In the genomic region with DNA sequence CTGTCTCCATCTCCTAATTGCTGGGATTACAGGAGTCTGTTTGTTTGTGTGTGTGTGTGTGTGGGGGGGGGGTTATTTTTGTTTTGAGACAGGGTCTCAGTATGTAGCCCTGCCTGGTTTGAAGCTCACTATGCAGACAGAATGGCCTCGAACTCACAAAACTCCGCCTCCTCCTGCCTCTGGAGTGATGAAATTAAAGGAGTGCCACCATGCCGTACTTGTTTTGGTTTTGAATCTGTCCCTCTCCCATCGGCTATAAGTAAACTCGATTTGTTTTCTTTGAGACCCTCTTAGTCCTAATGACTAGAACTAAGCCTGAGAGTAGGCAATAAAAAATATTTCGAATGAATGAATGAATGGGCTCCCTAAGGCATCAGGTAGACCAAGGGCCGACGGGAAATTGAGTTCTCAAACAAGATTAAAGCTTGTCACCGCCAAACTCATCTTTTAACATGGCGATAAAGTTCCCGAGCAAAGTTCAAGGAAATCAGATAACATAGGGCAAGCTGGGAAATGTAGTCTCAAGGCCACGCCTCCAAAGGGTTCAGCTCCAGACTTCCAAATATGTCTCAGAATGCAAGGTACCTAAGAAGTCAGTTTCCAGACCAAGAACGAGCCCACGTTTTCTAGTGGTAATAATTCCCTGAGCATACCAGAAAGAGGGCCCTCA, we compare ENCODE assay signal across 8 mouse cellular contexts. TPM values are rescaled to one million over a fixed set of nuclear protein-coding genes. Genes with fewer than 3 reads are reported as not detected.
DNase-seq lines count a peak whose midpoint lies in the region; ATAC-seq and TF ChIP-seq lines count a peak whose summit lies in the region.

No protein-coding gene starts in this region.

- H3K4me2 ChIP-seq in embryonic facial prominence, embryonic 14.5 days (ENCODE audit: low read depth, low read length): peak overlapping the region; percentile 66
- H3K4me2 ChIP-seq in intestine, embryonic 15.5 days (replicated peaks): peak overlapping the region; percentile 79
- H3K4me2 ChIP-seq in limb, embryonic 14.5 days (replicated peaks; ENCODE audit: low read depth, low read length, severe bottlenecking): peak overlapping the region; percentile 73
- peak overlapping the region; percentile 93 for H3K4me2 ChIP-seq in neural tube, embryonic 13.5 days

- H3K9ac ChIP-seq in embryonic facial prominence, embryonic 14.5 days (ENCODE audit: low read depth, low read length): peak overlapping the region; percentile 96; the same call in 1 of the 2 replicates
- H3K9ac ChIP-seq in intestine, embryonic 15.5 days: no peak overlapping the region; the same call in 1 of the 2 replicates
- no peak overlapping the region for H3K9ac ChIP-seq in limb, embryonic 14.5 days (ENCODE audit: low read depth, low read length, severe bottlenecking)
- peak overlapping the region; percentile 96 for H3K9ac ChIP-seq in neural tube, embryonic 13.5 days

- no peak for TF ChIP-seq CTCF in testis, adult 2 months (IDR thresholded peaks at IDR 0.05; ENCODE audit: control insufficient read depth, insufficient read depth, insufficient replicate concordance, low read depth, low read length)
- TF ChIP-seq CTCF in bone marrow, adult 2 months (IDR thresholded peaks at IDR 0.05; ENCODE audit: control insufficient read depth, insufficient read depth, low read length): no peak

- DNase-seq in testis, postnatal 10 days (ENCODE audit: low spot score): no peak
- peak; percentile 88 for DNase-seq in embryonic facial prominence, embryonic 14.5 days (ENCODE audit: low spot score)
- peak; percentile 78 for DNase-seq in limb, embryonic 14.5 days (ENCODE audit: low spot score)
- no peak for DNase-seq in spleen, postnatal 4 days (ENCODE audit: low spot score in 2 of 2)

- ATAC-seq in embryonic facial prominence, embryonic 14.5 days (ENCODE audit: low read depth): no peak
- peak; percentile 16 for ATAC-seq in intestine, embryonic 15.5 days
- 0 out of 2 replicates have a peak, but pooled peaks have one; percentile 15 for ATAC-seq in limb, embryonic 14.5 days (ENCODE audit: low FRiP score, low read depth)
- ATAC-seq in neural tube, embryonic 13.5 days (ENCODE audit: low read depth): peak; percentile 26

- H3K36me3 ChIP-seq in testis, adult 2 months (ENCODE audit: control insufficient read depth, insufficient read depth, low read length): no peaks in the 10 kb centered on the region; the same call in 1 of the 2 replicates
- no peaks in the 10 kb centered on the region for H3K36me3 ChIP-seq in embryonic facial prominence, embryonic 14.5 days (ENCODE audit: control insufficient read depth, insufficient read depth, low read length)
- H3K36me3 ChIP-seq in intestine, embryonic 15.5 days: no peaks in the 10 kb centered on the region
- H3K36me3 ChIP-seq in limb, embryonic 14.5 days (ENCODE audit: control insufficient read depth, insufficient read depth, low read length): no peaks in the 10 kb centered on the region
- no peaks in the 10 kb centered on the region for H3K36me3 ChIP-seq in neural tube, embryonic 13.5 days

- no peaks in the 10 kb centered on the region for H3K9me3 ChIP-seq in embryonic facial prominence, embryonic 14.5 days (ENCODE audit: control insufficient read depth, low read length)
- H3K9me3 ChIP-seq in intestine, embryonic 15.5 days: no peaks in the 10 kb centered on the region
- H3K9me3 ChIP-seq in limb, embryonic 14.5 days (ENCODE audit: control insufficient read depth, low read length): no peaks in the 10 kb centered on the region
- no peaks in the 10 kb centered on the region for H3K9me3 ChIP-seq in neural tube, embryonic 13.5 days

- peaks cover 15% of the 10 kb centered on the region for H3K4me1 ChIP-seq in testis, adult 2 months (ENCODE audit: control insufficient read depth, insufficient read depth, low read length)
- H3K4me1 ChIP-seq in bone marrow, adult 2 months (ENCODE audit: control insufficient read depth, insufficient read depth, low read length): peaks cover 11% of the 10 kb centered on the region
- peaks cover 22% of the 10 kb centered on the region for H3K4me1 ChIP-seq in embryonic facial prominence, embryonic 14.5 days (ENCODE audit: control insufficient read depth, insufficient read depth, low read length)
- peaks cover 28% of the 10 kb centered on the region for H3K4me1 ChIP-seq in intestine, embryonic 15.5 days (replicated peaks)
- H3K4me1 ChIP-seq in limb, embryonic 14.5 days (ENCODE audit: control insufficient read depth, insufficient read depth, low read length): peaks cover 29% of the 10 kb centered on the region
- H3K4me1 ChIP-seq in neural tube, embryonic 13.5 days (replicated peaks): peaks cover 38% of the 10 kb centered on the region

- H3K27me3 ChIP-seq in testis, adult 2 months (ENCODE audit: control insufficient read depth, insufficient read depth, low read length): no peaks in the 10 kb centered on the region
- H3K27me3 ChIP-seq in embryonic facial prominence, embryonic 14.5 days (replicated peaks; ENCODE audit: control insufficient read depth, insufficient read depth, low read length): no peaks in the 10 kb centered on the region
- no peaks in the 10 kb centered on the region for H3K27me3 ChIP-seq in intestine, embryonic 15.5 days (replicated peaks)
- no peaks in the 10 kb centered on the region for H3K27me3 ChIP-seq in limb, embryonic 14.5 days (ENCODE audit: control insufficient read depth, insufficient read depth, low read length)
- H3K27me3 ChIP-seq in neural tube, embryonic 13.5 days: no peaks in the 10 kb centered on the region

- 31% methylated on average over 14 of the region's 14 CpGs for WGBS in bone marrow, adult 2 months
- WGBS in embryonic facial prominence, embryonic 14.5 days: 8% methylated on average over 14 of the region's 14 CpGs
- WGBS in intestine, embryonic 15.5 days: 9% methylated on average over 14 of the region's 14 CpGs
- WGBS in limb, embryonic 14.5 days: 11% methylated on average over 14 of the region's 14 CpGs
- 15% methylated on average over 14 of the region's 14 CpGs for WGBS in neural tube, embryonic 13.5 days

- H3K4me3 ChIP-seq in testis, adult 2 months (ENCODE audit: control insufficient read depth, low read depth, low read length): peak overlapping the region; percentile 90
- H3K4me3 ChIP-seq in bone marrow, adult 2 months (replicated peaks; ENCODE audit: control insufficient read depth, low read depth, low read length): peak overlapping the region; percentile 70
- H3K4me3 ChIP-seq in embryonic facial prominence, embryonic 14.5 days (ENCODE audit: low read depth, low read length): peak overlapping the region; percentile 87
- peak overlapping the region; percentile 86 for H3K4me3 ChIP-seq in intestine, embryonic 15.5 days (replicated peaks)
- H3K4me3 ChIP-seq in limb, embryonic 14.5 days (replicated peaks; ENCODE audit: low read length): peak overlapping the region; percentile 78
- peak overlapping the region; percentile 84 for H3K4me3 ChIP-seq in neural tube, embryonic 13.5 days

- no peak overlapping the region for H3K27ac ChIP-seq in testis, adult 2 months (ENCODE audit: control insufficient read depth, insufficient read depth, low read depth, low read length)
- H3K27ac ChIP-seq in bone marrow, adult 2 months (ENCODE audit: control insufficient read depth, insufficient read depth, low read depth, low read length, poor library complexity): no peak overlapping the region
- H3K27ac ChIP-seq in embryonic facial prominence, embryonic 14.5 days (replicated peaks; ENCODE audit: low read depth, low read length): peak overlapping the region; percentile 86; the same call in 1 of the 2 replicates
- peak overlapping the region; percentile 85; the same call in 1 of the 2 replicates for H3K27ac ChIP-seq in intestine, embryonic 15.5 days
- no peak overlapping the region; the same call in 1 of the 2 replicates for H3K27ac ChIP-seq in limb, embryonic 14.5 days (replicated peaks; ENCODE audit: low read depth, low read length)
- H3K27ac ChIP-seq in neural tube, embryonic 13.5 days (replicated peaks): no peak overlapping the region; the same call in 1 of the 2 replicates

- no peak for TF ChIP-seq POLR2A in testis, adult 2 months (IDR thresholded peaks at IDR 0.05; ENCODE audit: control insufficient read depth, low read depth, low read length)
- TF ChIP-seq POLR2A in bone marrow, adult 2 months (IDR thresholded peaks at IDR 0.05; ENCODE audit: borderline replicate concordance, control insufficient read depth, low read depth, low read length): 0 out of 2 replicates have a peak, but pooled peaks have one; percentile 2
- no peak for TF ChIP-seq POLR2A in limb, embryonic 14.5 days (IDR thresholded peaks at IDR 0.05; ENCODE audit: borderline replicate concordance, extremely low read depth, insufficient read depth, insufficient read length)

RNA-seq across cellular contexts. Expression of a gene that starts 1.1 kb away (rescaled TPM):
- 48.5 and 51.6 TPM in 2 replicates for polyA plus RNA-seq in testis, adult 2 months (2012; rRNA removed)
- polyA plus RNA-seq in bone marrow, adult 2 months (2011; ENCODE audit: insufficient read depth, insufficient read length, low replicate concordance, missing spikeins): 163 and 340 TPM in 2 replicates
- 49.2 and 50.8 TPM in 2 replicates for polyA plus RNA-seq in embryonic facial prominence, embryonic 14.5 days (2014; fragmentation: Nextera tagmentation; extraction: Ambion mirVana)
- 42.4 and 45.8 TPM in 2 replicates for polyA plus RNA-seq in intestine, embryonic 15.5 days (2015; fragmentation: Nextera tagmentation; extraction: Ambion mirVana)
- polyA plus RNA-seq in limb, embryonic 14.5 days (2012; rRNA removed): 89.6 and 103 TPM in 2 replicates
- polyA plus RNA-seq in limb, embryonic 14.5 days (2014; fragmentation: Nextera tagmentation; extraction: Ambion mirVana): 59.1 and 68.6 TPM in 2 replicates
- 46.0 and 48.4 TPM in 2 replicates for polyA plus RNA-seq in neural tube, embryonic 13.5 days (2015; fragmentation: Nextera tagmentation; extraction: Ambion mirVana)

RNA-seq across cellular contexts. Expression of a gene that starts 13.6 kb away (rescaled TPM):
- polyA plus RNA-seq in testis, adult 2 months (2012; rRNA removed): 0.62 and 0.77 TPM in 2 replicates
- 7.4 and 30.5 TPM in 2 replicates for polyA plus RNA-seq in bone marrow, adult 2 months (2011; ENCODE audit: insufficient read depth, insufficient read length, low replicate concordance, missing spikeins)
- polyA plus RNA-seq in embryonic facial prominence, embryonic 14.5 days (2014; fragmentation: Nextera tagmentation; extraction: Ambion mirVana): 405 and 459 TPM in 2 replicates
- 21.3 and 27.1 TPM in 2 replicates for polyA plus RNA-seq in intestine, embryonic 15.5 days (2015; fragmentation: Nextera tagmentation; extraction: Ambion mirVana)
- 99.8 and 238 TPM in 2 replicates for polyA plus RNA-seq in limb, embryonic 14.5 days (2012; rRNA removed)
- 241 and 300 TPM in 2 replicates for polyA plus RNA-seq in limb, embryonic 14.5 days (2014; fragmentation: Nextera tagmentation; extraction: Ambion mirVana)
- 12.7 and 42.9 TPM in 2 replicates for polyA plus RNA-seq in neural tube, embryonic 13.5 days (2015; fragmentation: Nextera tagmentation; extraction: Ambion mirVana)

RNA-seq across cellular contexts. Expression of a gene that starts 21.5 kb away (rescaled TPM):
- polyA plus RNA-seq in testis, adult 2 months (2012; rRNA removed): 59.3 TPM in 2 replicates
- 4.9 and 25.9 TPM in 2 replicates for polyA plus RNA-seq in bone marrow, adult 2 months (2011; ENCODE audit: insufficient read depth, insufficient read length, low replicate concordance, missing spikeins)
- 2.6 and 3.4 TPM in 2 replicates for polyA plus RNA-seq in embryonic facial prominence, embryonic 14.5 days (2014; fragmentation: Nextera tagmentation; extraction: Ambion mirVana)
- 2.2 and 3.0 TPM in 2 replicates for polyA plus RNA-seq in intestine, embryonic 15.5 days (2015; fragmentation: Nextera tagmentation; extraction: Ambion mirVana)
- 10.6 and 11.1 TPM in 2 replicates for polyA plus RNA-seq in limb, embryonic 14.5 days (2012; rRNA removed)
- polyA plus RNA-seq in limb, embryonic 14.5 days (2014; fragmentation: Nextera tagmentation; extraction: Ambion mirVana): 2.8 and 2.9 TPM in 2 replicates
- polyA plus RNA-seq in neural tube, embryonic 13.5 days (2015; fragmentation: Nextera tagmentation; extraction: Ambion mirVana): 1.8 and 3.6 TPM in 2 replicates

RNA-seq across cellular contexts. Expression of a gene that starts 29.7 kb away (rescaled TPM):
- polyA plus RNA-seq in testis, adult 2 months (2012; rRNA removed): 132 and 148 TPM in 2 replicates
- 1.2 and 2.2 TPM in 2 replicates for polyA plus RNA-seq in bone marrow, adult 2 months (2011; ENCODE audit: insufficient read depth, insufficient read length, low replicate concordance, missing spikeins)
- polyA plus RNA-seq in embryonic facial prominence, embryonic 14.5 days (2014; fragmentation: Nextera tagmentation; extraction: Ambion mirVana): 1.2 and 1.4 TPM in 2 replicates
- polyA plus RNA-seq in intestine, embryonic 15.5 days (2015; fragmentation: Nextera tagmentation; extraction: Ambion mirVana): 1.1 TPM in 2 replicates
- 8.3 and 9.5 TPM in 2 replicates for polyA plus RNA-seq in limb, embryonic 14.5 days (2012; rRNA removed)
- polyA plus RNA-seq in limb, embryonic 14.5 days (2014; fragmentation: Nextera tagmentation; extraction: Ambion mirVana): 0.61 and 1.1 TPM in 2 replicates
- polyA plus RNA-seq in neural tube, embryonic 13.5 days (2015; fragmentation: Nextera tagmentation; extraction: Ambion mirVana): 1.1 and 1.2 TPM in 2 replicates

RNA-seq across cellular contexts. Expression of a gene that starts 42.1 kb away (rescaled TPM):
- 0.10 and 1.3 TPM in 2 replicates for polyA plus RNA-seq in testis, adult 2 months (2012; rRNA removed)
- 7.3 and 16.5 TPM in 2 replicates for polyA plus RNA-seq in bone marrow, adult 2 months (2011; ENCODE audit: insufficient read depth, insufficient read length, low replicate concordance, missing spikeins)
- 4.9 and 8.0 TPM in 2 replicates for polyA plus RNA-seq in embryonic facial prominence, embryonic 14.5 days (2014; fragmentation: Nextera tagmentation; extraction: Ambion mirVana)
- 3.4 and 3.9 TPM in 2 replicates for polyA plus RNA-seq in intestine, embryonic 15.5 days (2015; fragmentation: Nextera tagmentation; extraction: Ambion mirVana)
- 6.9 and 10.0 TPM in 2 replicates for polyA plus RNA-seq in limb, embryonic 14.5 days (2012; rRNA removed)
- polyA plus RNA-seq in limb, embryonic 14.5 days (2014; fragmentation: Nextera tagmentation; extraction: Ambion mirVana): 1.9 and 6.5 TPM in 2 replicates
- 12.1 and 12.9 TPM in 2 replicates for polyA plus RNA-seq in neural tube, embryonic 13.5 days (2015; fragmentation: Nextera tagmentation; extraction: Ambion mirVana)

Comparison
In these comparisons a context has a peak if more than half of its experiments do, and no peak if none do; other contexts are left out.
1. H3K27ac ChIP-seq: peak in embryonic facial prominence, embryonic 14.5 days (single experiment) and intestine, embryonic 15.5 days (single experiment); none in testis, adult 2 months (single experiment), bone marrow, adult 2 months (single experiment), limb, embryonic 14.5 days (single experiment) and neural tube, embryonic 13.5 days (single experiment).
2. DNase-seq: peak in embryonic facial prominence, embryonic 14.5 days (single experiment) and limb, embryonic 14.5 days (single experiment); none in testis, postnatal 10 days (single experiment) and spleen, postnatal 4 days (0 of 2).
3. H3K9ac ChIP-seq: peak in embryonic facial prominence, embryonic 14.5 days (single experiment) and neural tube, embryonic 13.5 days (single experiment); none in intestine, embryonic 15.5 days (single experiment) and limb, embryonic 14.5 days (single experiment).
4. Peak in every context shown above with its lines, with median percentiles within 50 percentile points of each other: H3K4me3 ChIP-seq and H3K4me2 ChIP-seq.